Mouse (Mus musculus) leukemia stem cell, adult 10-12 weeks (primary cell): ENCODE measurements around the gene 1810010H24Rik. TPM values are rescaled to one million over a fixed set of nuclear protein-coding genes. Genes with fewer than 3 reads are reported as not detected.

Experiments
- polyA plus RNA-seq: library from polyadenylated mRNA; stranded (reverse); fragments of >175 nt; gene quantifications from 2 replicates; pipeline ENCODE4 v1.2.3, GENCODE M21; 2012; ENCODE audit warnings: low replicate concordance

1810010H24Rik gene
- polyA plus RNA-seq = 0.64 TPM in 1 of 2 replicates, not detected in the other

GRCm38 (mm10) chr11:107025411-107026321, at the start of gene 1810010H24Rik:
Gene 1810010H24Rik (plus strand): TSS chr11:107025681.

GRCm38 (mm10) chr11:106999151-106999948, 26.1 kb upstream of the 1810010H24Rik start, which contains the start of gene Kpna2:
Gene Kpna2 (minus strand): TSS chr11:106999541.

Other genes with a start within 250 kb of the 1810010H24Rik start
- gene Polg2, start 246.1 kb upstream of the 1810010H24Rik start, polyA plus RNA-seq = 1.3 and 2.4 TPM in 2 replicates
- 6,052 and 6,515 TPM in 2 replicates for gene Ddx5, start 236.5 kb upstream of the 1810010H24Rik start, polyA plus RNA-seq
- 2.0 and 4.0 TPM in 2 replicates for gene Cep95, start 236.4 kb upstream of the 1810010H24Rik start, polyA plus RNA-seq
- 3.5 and 4.0 TPM in 2 replicates for gene Smurf2, start 105.0 kb upstream of the 1810010H24Rik start, polyA plus RNA-seq
- gene Kpna2, start 26.1 kb upstream of the 1810010H24Rik start, polyA plus RNA-seq = 7.0 and 18.2 TPM in 2 replicates
- 104 and 317 TPM in 2 replicates for gene Bptf, start 106.4 kb downstream of the 1810010H24Rik start, polyA plus RNA-seq
- gene Nol11, start 163.7 kb downstream of the 1810010H24Rik start, polyA plus RNA-seq = 0.34 and 1.3 TPM in 2 replicates